Mouse (Mus musculus): ENCODE data around the gene Dapp1. TPM values are rescaled to one million over a fixed set of nuclear protein-coding genes. Genes with fewer than 3 reads are reported as not detected.

Gene Dapp1
- total and polyA plus RNA-seq, 3 experiments = 53.5 to 63.6 (median 62.8) TPM

- H3K4me2 ChIP-seq (ENCODE audit: insufficient read depth, low read depth, poor library complexity, severe bottlenecking) = 0 out of 2 replicates have a peak overlapping the region, but pooled peaks have one; percentile 11
- peaks cover 79% of the 10 kb centered on the region for H3K79me2 ChIP-seq (replicated peaks; ENCODE audit: control insufficient read depth, extremely low read depth, insufficient read depth, poor library complexity, severe bottlenecking)
- H3K36me3 ChIP-seq (replicated peaks in 1 of 2; ENCODE audit: control insufficient read depth in 1 of 2, insufficient read depth in 1 of 2, low read length in 1 of 2) = peaks cover 40 to 59% of the 10 kb centered on the region in 2 experiments
- H3K4me1 ChIP-seq (ENCODE audit: control insufficient read depth in 1 of 2, insufficient read depth in 2 of 2) = peaks cover 11 to 67% of the 10 kb centered on the region in 2 experiments
- peaks cover 5% of the 10 kb centered on the region for H3K9me3 ChIP-seq (replicated peaks; ENCODE audit: low read length)
- H3K27me3 ChIP-seq (replicated peaks) = no peaks in the 10 kb centered on the region
- dilution Hi-C loops (cut with MboI; ENCODE audit: extremely low pct_ligation_motif_present, extremely low pct_unique_long_range_greater_than_20kb, low sequenced_read_pairs) (no loop called here), in situ Hi-C loops (cut with MboI; ENCODE audit: low pct_ligation_motif_present, low pct_unique_long_range_greater_than_20kb, low sequenced_read_pairs) (no loop called here)
- TF ChIP-seq ZKSCAN1 (IDR thresholded peaks at IDR 0.05; ENCODE audit: borderline replicate concordance, low read depth, low read length) (no peak), ZMIZ1 (IDR thresholded peaks at IDR 0.05; ENCODE audit: low read depth, low read length) (no peak), SMC3 (IDR thresholded peaks at IDR 0.05; ENCODE audit: low read depth, low read length) (no peak), MAFK (IDR thresholded peaks at IDR 0.05; ENCODE audit: insufficient replicate concordance, low read length) (no peak), SIN3A (IDR thresholded peaks at IDR 0.05; ENCODE audit: low read length) (no peak), EP300 (IDR thresholded peaks at IDR 0.05; ENCODE audit: low read length) (no peak), POLR2AphosphoS2 (IDR thresholded peaks at IDR 0.05; ENCODE audit: low read depth, low read length) (no peak), MEF2A (IDR thresholded peaks at IDR 0.05; ENCODE audit: borderline replicate concordance, low read depth, low read length) (no peak), ETS1 (conservative IDR thresholded peaks at IDR 0.05; ENCODE audit: low read depth, low read length) (no peak), TBP (conservative IDR thresholded peaks at IDR 0.05; ENCODE audit: low read depth, low read length) (no peak), UBTF (IDR thresholded peaks at IDR 0.05; ENCODE audit: low read depth, low read length) (no peak), NRF1 (IDR thresholded peaks at IDR 0.05; ENCODE audit: low read depth, low read length) (no peak)
- no peak for DNase-seq (ENCODE audit: extremely low read depth)
- H3K9ac ChIP-seq (ENCODE audit: insufficient read depth, low read depth) = no peak overlapping the region
- no peak overlapping the region for H3K4me3 ChIP-seq (replicated peaks in 1 of 3; ENCODE audit: low read depth in 2 of 3, low read length in 2 of 3, poor library complexity in 1 of 3)
- H3K27ac ChIP-seq (ENCODE audit: insufficient read depth, low read depth) = no peak overlapping the region
Observed at GRCm38 (mm10) chr3:137977629-137978041, 3.7 kb downstream of the Dapp1 start.

GRCm38 (mm10) chr3:137976943-137977628, 4.3 kb downstream of the Dapp1 start:
- dilution Hi-C loops (cut with MboI; ENCODE audit: extremely low pct_ligation_motif_present, extremely low pct_unique_long_range_greater_than_20kb, low sequenced_read_pairs) = no loop called here
- H3K79me2 ChIP-seq (replicated peaks; ENCODE audit: control insufficient read depth, extremely low read depth, insufficient read depth, poor library complexity, severe bottlenecking) = peaks cover 85% of the 10 kb centered on the region
- H3K4me3 ChIP-seq (replicated peaks in 1 of 3; ENCODE audit: low read depth in 2 of 3, low read length in 2 of 3, poor library complexity in 1 of 3) = no peak overlapping the region
- in situ Hi-C loops (cut with MboI; ENCODE audit: low pct_ligation_motif_present, low pct_unique_long_range_greater_than_20kb, low sequenced_read_pairs) = no loop called here
- H3K4me2 ChIP-seq (ENCODE audit: insufficient read depth, low read depth, poor library complexity, severe bottlenecking) = no peak overlapping the region
- no peaks in the 10 kb centered on the region for H3K27me3 ChIP-seq (replicated peaks)
- peaks cover 45 to 65% of the 10 kb centered on the region in 2 experiments for H3K36me3 ChIP-seq (replicated peaks in 1 of 2; ENCODE audit: control insufficient read depth in 1 of 2, insufficient read depth in 1 of 2, low read length in 1 of 2)
- no peak overlapping the region for H3K9ac ChIP-seq (ENCODE audit: insufficient read depth, low read depth)
- no peak for TF ChIP-seq NELFE (IDR thresholded peaks at IDR 0.05; ENCODE audit: low read depth, low read length)
- no peak for TF ChIP-seq BHLHE40 (IDR thresholded peaks at IDR 0.05; ENCODE audit: low read depth, low read length)
- no peak for TF ChIP-seq E2F4 (IDR thresholded peaks at IDR 0.05; ENCODE audit: insufficient replicate concordance, low read depth, low read length)
- TF ChIP-seq SMC3 (IDR thresholded peaks at IDR 0.05; ENCODE audit: low read depth, low read length) = no peak
- no peak for TF ChIP-seq ETS1 (conservative IDR thresholded peaks at IDR 0.05; ENCODE audit: low read depth, low read length)
- no peak for TF ChIP-seq KAT2A (IDR thresholded peaks at IDR 0.05; ENCODE audit: insufficient replicate concordance, low read length)
- no peak for DNase-seq (ENCODE audit: extremely low read depth)
- peaks cover 17 to 67% of the 10 kb centered on the region in 2 experiments for H3K4me1 ChIP-seq (ENCODE audit: control insufficient read depth in 1 of 2, insufficient read depth in 2 of 2)
- no peak overlapping the region for H3K27ac ChIP-seq (ENCODE audit: insufficient read depth, low read depth)
- H3K9me3 ChIP-seq (replicated peaks; ENCODE audit: low read length) = peaks cover 9% of the 10 kb centered on the region

All from CH12.LX (cell line).